Mouse (Mus musculus) megakaryocyte, embryonic 14.5 days (primary cell): ENCODE measurements at regions not wholly inside any gene's neighbourhood (a gene's known extent, or its start where the extent isn't known, plus 50 kb on each side); places are given as distances from the start of the nearest gene placed in this dataset.

Source experiments
- FLI1 ChIP-seq: IDR thresholded peaks from 2 replicates; pipeline ENCODE4 v1.6.1; 2012; ENCODE audit warnings: low read length, inconsistent platforms, mixed read lengths
- GATA1 ChIP-seq: IDR thresholded peaks from 3 replicates; pipeline ENCODE4 v1.6.1; 2012; ENCODE audit warnings: mixed read lengths, low read length, inconsistent platforms, borderline replicate concordance

GRCm38 (mm10) chr7:145089315-145089721 is 118.6 kb downstream of the 1810010D01Rik start:
- TF ChIP-seq GATA1 = no peak
- TF ChIP-seq FLI1 = no peak
